Mouse (Mus musculus): ENCODE measurements around the gene Neto2. TPM values are rescaled to one million over a fixed set of nuclear protein-coding genes. Genes with fewer than 3 reads are reported as not detected.
A peak's percentile ranks its signal among the peaks of the same experiment; 100 is the strongest.

Gene Neto2
- polyA plus RNA-seq, 1 experiment = 0.09 TPM

- H3K27ac ChIP-seq (ENCODE audit: insufficient read depth, low read depth, low read length) = no peak overlapping the region
- H3K4me3 ChIP-seq (ENCODE audit: insufficient read depth, low read depth, low read length) = no peak overlapping the region
- DNase-seq = peak; percentile 44
- TF ChIP-seq POLR2A (IDR thresholded peaks at IDR 0.05; ENCODE audit: low read depth, low read length) = no peak
- peak; percentile 75 for TF ChIP-seq CTCF (conservative IDR thresholded peaks at IDR 0.05; ENCODE audit: insufficient read depth, insufficient read length, low read depth, low read length)
- no peaks in the 10 kb centered on the region for H3K4me1 ChIP-seq (ENCODE audit: control insufficient read depth, insufficient read depth, low read length)
- WGBS = 39% methylated on average over 8 of the region's 8 CpGs
- H3K27me3 ChIP-seq (replicated peaks; ENCODE audit: control insufficient read depth, insufficient read depth, low read length) = no peaks in the 10 kb centered on the region
- H3K36me3 ChIP-seq (ENCODE audit: control insufficient read depth, insufficient read depth, low read length) = no peaks in the 10 kb centered on the region
These were observed 97.4 kb downstream of the Neto2 start for GRCm38 (mm10) chr8:85603203-85603895.

DNA sequence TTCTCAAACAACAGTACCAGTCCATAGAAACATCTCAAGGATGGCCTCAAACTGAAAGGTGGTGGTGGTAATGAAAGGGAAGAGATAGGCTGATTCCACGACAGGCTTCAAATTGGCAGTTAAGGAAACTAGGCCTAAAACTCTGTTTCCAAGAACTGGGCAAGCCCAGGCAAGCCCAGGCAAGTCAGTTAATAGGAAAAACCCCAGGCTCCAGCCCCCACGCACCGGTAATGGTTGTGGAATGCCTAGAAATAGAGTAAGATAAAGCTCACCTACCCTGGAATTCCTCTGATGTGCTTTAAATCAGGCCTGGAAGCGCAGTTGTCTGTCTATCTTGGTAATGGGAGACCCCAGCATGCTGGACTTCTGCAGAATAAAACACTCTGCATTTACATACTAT lies 98.0 kb downstream of the Neto2 start:
- Histone ChIP-seq H3K4me3 (ENCODE audit: insufficient read depth, low read depth, low read length) (no peak overlapping the region), H3K27ac (ENCODE audit: insufficient read depth, low read depth, low read length) (no peak overlapping the region), H3K4me1 (ENCODE audit: control insufficient read depth, insufficient read depth, low read length) (no peaks in the 10 kb centered on the region), H3K36me3 (ENCODE audit: control insufficient read depth, insufficient read depth, low read length) (no peaks in the 10 kb centered on the region), H3K27me3 (replicated peaks; ENCODE audit: control insufficient read depth, insufficient read depth, low read length) (no peaks in the 10 kb centered on the region)
- WGBS = 89% methylated on average over 4 of the region's 4 CpGs
- TF ChIP-seq CTCF (conservative IDR thresholded peaks at IDR 0.05; ENCODE audit: insufficient read depth, insufficient read length, low read depth, low read length) (no peak), POLR2A (IDR thresholded peaks at IDR 0.05; ENCODE audit: low read depth, low read length) (no peak)
- no peak for DNase-seq

DNA sequence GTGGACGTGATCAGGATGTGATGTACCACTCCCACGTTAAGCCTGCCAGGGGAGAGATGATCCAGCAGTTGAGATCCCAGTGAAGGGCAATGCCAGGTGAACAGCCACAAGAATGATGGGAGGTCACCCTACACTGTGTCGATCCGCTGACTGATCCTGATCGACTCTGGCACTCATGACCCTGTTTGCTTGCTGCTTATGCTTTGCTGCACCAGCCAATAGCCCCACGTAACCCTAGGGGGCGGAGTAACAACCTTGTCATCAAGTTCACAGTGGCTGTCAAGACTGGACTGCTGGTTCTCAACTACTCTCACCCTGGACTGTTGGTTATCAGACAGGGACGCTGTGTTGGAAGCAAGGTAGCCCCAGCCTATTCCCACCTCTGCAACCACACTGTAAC lies 99.0 kb downstream of the Neto2 start:
- WGBS = 69% methylated on average over 8 of the region's 8 CpGs
- no peak overlapping the region for H3K4me3 ChIP-seq (ENCODE audit: insufficient read depth, low read depth, low read length)
- H3K36me3 ChIP-seq (ENCODE audit: control insufficient read depth, insufficient read depth, low read length) = no peaks in the 10 kb centered on the region
- no peak overlapping the region for H3K27ac ChIP-seq (ENCODE audit: insufficient read depth, low read depth, low read length)
- no peaks in the 10 kb centered on the region for H3K27me3 ChIP-seq (replicated peaks; ENCODE audit: control insufficient read depth, insufficient read depth, low read length)
- DNase-seq = no peak
- TF ChIP-seq CTCF (conservative IDR thresholded peaks at IDR 0.05; ENCODE audit: insufficient read depth, insufficient read length, low read depth, low read length) = no peak
- no peak for TF ChIP-seq POLR2A (IDR thresholded peaks at IDR 0.05; ENCODE audit: low read depth, low read length)
- H3K4me1 ChIP-seq (ENCODE audit: control insufficient read depth, insufficient read depth, low read length) = no peaks in the 10 kb centered on the region

GRCm38 (mm10) chr8:85597413-85598191 lies 103.1 kb downstream of the Neto2 start:
- DNase-seq = no peak
- Histone ChIP-seq H3K27me3 (replicated peaks; ENCODE audit: control insufficient read depth, insufficient read depth, low read length) (no peaks in the 10 kb centered on the region), H3K4me1 (ENCODE audit: control insufficient read depth, insufficient read depth, low read length) (peaks cover 13% of the 10 kb centered on the region), H3K4me3 (ENCODE audit: insufficient read depth, low read depth, low read length) (no peak overlapping the region), H3K36me3 (ENCODE audit: control insufficient read depth, insufficient read depth, low read length) (no peaks in the 10 kb centered on the region), H3K27ac (ENCODE audit: insufficient read depth, low read depth, low read length) (no peak overlapping the region)
- TF ChIP-seq POLR2A (IDR thresholded peaks at IDR 0.05; ENCODE audit: low read depth, low read length) (no peak), CTCF (conservative IDR thresholded peaks at IDR 0.05; ENCODE audit: insufficient read depth, insufficient read length, low read depth, low read length) (no peak)
- WGBS = 64% methylated on average over 8 of the region's 8 CpGs

DNA sequence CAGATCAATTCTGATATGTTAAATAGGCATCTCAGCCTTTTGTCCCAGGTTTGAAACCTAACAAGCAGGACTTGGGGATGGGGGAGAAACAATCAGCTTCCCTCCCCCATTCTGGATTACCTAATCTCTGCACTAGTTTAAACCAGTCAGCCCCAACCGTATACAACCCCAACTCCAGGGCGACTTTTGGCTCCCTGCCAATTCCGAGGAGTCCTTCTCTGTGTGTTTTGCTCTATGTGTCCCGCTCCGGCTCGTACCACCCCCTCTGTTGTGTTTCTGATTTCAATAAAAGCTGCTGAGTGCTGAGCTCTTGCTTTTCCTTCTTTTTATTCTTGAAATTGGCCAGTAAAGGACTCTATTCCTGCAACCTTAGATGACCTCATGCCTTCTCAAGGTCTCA lies 105.3 kb downstream of the Neto2 start:
- H3K4me3 ChIP-seq (ENCODE audit: insufficient read depth, low read depth, low read length) = no peak overlapping the region
- 21% methylated on average over 6 of the region's 6 CpGs for whole genome bisulfite sequencing
- H3K27ac ChIP-seq (ENCODE audit: insufficient read depth, low read depth, low read length) = no peak overlapping the region
- TF ChIP-seq POLR2A (IDR thresholded peaks at IDR 0.05; ENCODE audit: low read depth, low read length) (no peak), CTCF (conservative IDR thresholded peaks at IDR 0.05; ENCODE audit: insufficient read depth, insufficient read length, low read depth, low read length) (no peak)
- peak; percentile 42 for DNase-seq
- no peaks in the 10 kb centered on the region for H3K36me3 ChIP-seq (ENCODE audit: control insufficient read depth, insufficient read depth, low read length)
- peaks cover 18% of the 10 kb centered on the region for H3K4me1 ChIP-seq (ENCODE audit: control insufficient read depth, insufficient read depth, low read length)
- H3K27me3 ChIP-seq (replicated peaks; ENCODE audit: control insufficient read depth, insufficient read depth, low read length) = no peaks in the 10 kb centered on the region

DNA sequence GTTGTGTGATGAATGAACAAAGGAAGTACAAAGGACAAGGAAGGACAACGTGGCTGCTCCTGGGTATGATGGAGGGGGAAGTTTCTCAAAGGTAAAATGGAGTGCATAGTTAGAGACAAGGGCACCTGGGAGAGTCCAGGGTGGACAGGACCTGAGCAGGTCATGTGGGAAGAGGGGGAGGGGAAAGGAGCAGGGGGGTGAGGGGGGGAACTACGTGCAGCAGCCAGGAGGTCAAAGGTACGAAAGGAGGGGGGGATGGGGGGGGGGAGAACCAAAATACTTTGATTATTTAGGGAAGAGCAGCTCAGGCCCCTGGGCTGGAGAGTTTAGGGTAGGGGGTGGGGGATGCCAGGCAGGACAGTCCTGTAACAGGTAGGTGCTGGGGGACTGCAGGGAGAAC lies 105.7 kb downstream of the Neto2 start:
- no peak for TF ChIP-seq POLR2A (IDR thresholded peaks at IDR 0.05; ENCODE audit: low read depth, low read length)
- TF ChIP-seq CTCF (conservative IDR thresholded peaks at IDR 0.05; ENCODE audit: insufficient read depth, insufficient read length, low read depth, low read length) = no peak
- WGBS = 37% methylated on average over 3 of the region's 3 CpGs
- no peak overlapping the region for H3K4me3 ChIP-seq (ENCODE audit: insufficient read depth, low read depth, low read length)

DNA sequence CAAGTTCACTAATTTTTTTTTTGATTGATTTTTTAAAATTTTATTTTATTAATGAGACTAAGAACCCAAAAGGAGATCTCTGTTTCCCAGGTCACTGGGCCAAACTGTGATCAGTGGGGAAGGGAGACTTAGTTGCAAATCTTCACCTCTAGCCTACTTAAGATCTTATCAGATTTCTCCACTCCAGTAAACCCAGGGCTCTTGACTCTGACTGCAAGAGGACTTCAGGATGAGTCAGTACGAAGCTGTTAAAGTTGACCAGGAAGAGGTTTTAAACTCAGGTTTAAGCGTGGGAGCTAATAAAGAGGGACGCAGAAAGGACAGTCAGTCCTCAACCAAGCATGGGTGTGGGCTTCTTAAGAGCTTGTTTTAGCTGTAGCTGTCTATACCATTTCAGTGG lies 107.4 kb downstream of the Neto2 start:
- no peak overlapping the region for H3K27ac ChIP-seq (ENCODE audit: insufficient read depth, low read depth, low read length)
- DNase-seq = no peak
- no peak overlapping the region for H3K4me3 ChIP-seq (ENCODE audit: insufficient read depth, low read depth, low read length)
- TF ChIP-seq POLR2A (IDR thresholded peaks at IDR 0.05; ENCODE audit: low read depth, low read length) (no peak), CTCF (conservative IDR thresholded peaks at IDR 0.05; ENCODE audit: insufficient read depth, insufficient read length, low read depth, low read length) (no peak)
- H3K27me3 ChIP-seq (replicated peaks; ENCODE audit: control insufficient read depth, insufficient read depth, low read length) = no peaks in the 10 kb centered on the region
- peaks cover 18% of the 10 kb centered on the region for H3K4me1 ChIP-seq (ENCODE audit: control insufficient read depth, insufficient read depth, low read length)
- 66% methylated on average over 3 of the region's 3 CpGs for WGBS
- H3K36me3 ChIP-seq (ENCODE audit: control insufficient read depth, insufficient read depth, low read length) = no peaks in the 10 kb centered on the region

More for the DNA sequence above, 105.7 kb downstream of the Neto2 start:
- Histone ChIP-seq H3K27ac (ENCODE audit: insufficient read depth, low read depth, low read length) (no peak overlapping the region), H3K27me3 (replicated peaks; ENCODE audit: control insufficient read depth, insufficient read depth, low read length) (no peaks in the 10 kb centered on the region), H3K36me3 (ENCODE audit: control insufficient read depth, insufficient read depth, low read length) (no peaks in the 10 kb centered on the region), H3K4me1 (ENCODE audit: control insufficient read depth, insufficient read depth, low read length) (peaks cover 18% of the 10 kb centered on the region)
- no peak for DNase-seq

All from kidney, adult 2 months (tissue).